Mouse (Mus musculus) heart, adult 2 months (tissue): ENCODE measurements around the gene Megf6. TPM values are rescaled to one million over a fixed set of nuclear protein-coding genes. Genes with fewer than 3 reads are reported as not detected.

ENCODE experiments used
- DNase-seq, 2 experiments: peaks; one replicate each; pipeline ENCODE4 v3.0.0; 2021
- H3K27ac ChIP-seq: fragments of 200-600 bp; 2 replicates; pipeline ENCODE4 v1.8.1; 2022
- H3K27me3 ChIP-seq: fragments of 200-500 bp; 2 replicates; pipeline ENCODE4 v1.6.1; 2012; ENCODE audit warnings: mild to moderate bottlenecking, low read length, inconsistent platforms, mixed read lengths; ENCODE audit not compliant: control insufficient read depth, insufficient read depth
- H3K36me3 ChIP-seq: fragments of 200-500 bp; 2 replicates; pipeline ENCODE4 v1.6.1; 2012; ENCODE audit warnings: low read length, inconsistent platforms; ENCODE audit not compliant: control insufficient read depth, insufficient read depth
- H3K4me1 ChIP-seq: fragments of 200-500 bp; 2 replicates; pipeline ENCODE4 v1.6.1; 2011; ENCODE audit warnings: low read length; ENCODE audit not compliant: control insufficient read depth, insufficient read depth
- H3K4me3 ChIP-seq: fragments of 200-600 bp; 2 replicates; pipeline ENCODE4 v1.8.1; 2022
- H3K79me2 ChIP-seq: fragments of 200-500 bp; replicated peaks from 2 replicates; pipeline ENCODE4 v1.6.1; 2012; ENCODE audit warnings: mild to moderate bottlenecking, inconsistent platforms, low read length, moderate library complexity, mixed read lengths; ENCODE audit not compliant: control insufficient read depth, insufficient read depth
- H3K9ac ChIP-seq: fragments of 200-500 bp; 2 replicates; pipeline ENCODE4 v1.6.1; 2012; ENCODE audit warnings: low read depth, mild to moderate bottlenecking, control low read depth, inconsistent platforms, low read length, mixed read lengths
- CTCF ChIP-seq: fragments of 200-600 bp; IDR thresholded peaks from 2 replicates; pipeline ENCODE4 v1.8.1; 2022; ENCODE audit warnings: antibody characterized with exemption, mild to moderate bottlenecking, moderate library complexity
- EP300 ChIP-seq: fragments of 200-500 bp; IDR thresholded peaks from 2 replicates; pipeline ENCODE4 v1.6.1; 2011; ENCODE audit warnings: low read depth, low read length, control low read depth; ENCODE audit not compliant: insufficient read depth
- POLR2A ChIP-seq: fragments of 200-500 bp; IDR thresholded peaks from 2 replicates; pipeline ENCODE4 v1.6.1; 2011; ENCODE audit warnings: mild to moderate bottlenecking, low read depth, low read length, control low read depth; ENCODE audit not compliant: insufficient read depth
- WGBS: fragments of 180-500 bp; shearing (Covaris S2); methylation state at CpG from one replicate; pipeline ENCODE4 v1.1.7; 2018; 5-methylcytosine and 5-hydroxymethylcytosine counted together
- intact Hi-C: fragments of 180-260 bp; cut with DNase I; formaldehyde crosslinking; loops from one replicate; pipeline ENCODE4 v1.15.1; 2025
- polyA plus RNA-seq: library from polyadenylated mRNA; depleted of rRNA; stranded (reverse); fragments of >200 nt; gene quantifications from 2 replicates; pipeline ENCODE4 v1.2.3, GENCODE M21; 2012
- total RNA-seq, 2 experiments: library from RNA; stranded (reverse); gene quantifications; 2 replicates each; pipeline ENCODE4 v1.2.3; 2021

Megf6 gene
- total and polyA plus RNA-seq, 3 experiments = 4.1 to 4.9 (median 4.3) TPM

DNA sequence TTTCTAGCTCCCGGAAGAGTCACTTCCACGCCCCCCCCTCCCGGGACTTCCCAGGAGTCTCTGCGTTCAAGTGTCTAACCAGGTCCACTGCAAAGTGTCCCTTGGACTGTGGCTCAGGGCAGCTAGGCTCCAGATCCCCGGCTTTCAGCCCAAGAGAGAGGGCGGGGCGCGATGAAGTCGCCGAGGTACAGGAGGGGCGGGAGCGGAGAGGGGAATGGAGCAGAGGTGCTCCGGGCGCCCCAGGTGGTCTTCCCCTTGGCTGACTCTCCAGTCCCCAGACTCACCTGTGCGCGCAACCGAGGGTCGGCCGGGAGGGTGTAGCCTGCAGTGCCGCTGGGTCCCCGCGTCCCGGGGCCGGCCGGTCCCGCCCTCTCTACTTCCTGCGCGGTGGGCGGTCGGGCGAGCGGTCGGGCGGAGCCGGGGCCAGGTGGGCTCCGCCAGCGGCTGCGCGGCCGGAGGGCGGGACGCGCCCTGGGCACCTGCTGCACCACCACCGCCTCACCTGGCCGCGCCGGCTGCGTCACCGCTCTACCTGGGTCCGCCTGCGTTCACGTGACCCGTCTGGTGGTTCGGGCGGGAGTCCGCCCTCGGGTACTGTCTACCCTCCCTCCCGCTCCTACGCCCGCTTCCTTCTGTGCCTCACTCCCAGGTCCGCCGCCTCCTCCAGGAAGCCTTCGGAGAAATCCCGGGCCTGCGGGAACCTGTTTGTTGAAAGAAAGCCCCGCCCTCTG is 129.2 kb downstream of the Megf6 start:
- no peak overlapping the region for H3K27ac ChIP-seq
- H3K27me3 ChIP-seq = peaks cover 5% of the 10 kb centered on the region
- H3K79me2 ChIP-seq = no peaks in the 10 kb centered on the region
- 2% methylated on average over 64 of the region's 66 CpGs for WGBS
- H3K4me1 ChIP-seq = peaks cover 1% of the 10 kb centered on the region; the same call in 1 of the 2 replicates
- TF ChIP-seq POLR2A (no peak), EP300 (no peak), CTCF (no peak)
- intact Hi-C loops = loop anchor here (2.0 kb wide), 1 partner anchor 235 kb away; no protein-coding TSS in a partner anchor
- DNase-seq = peak in 1 of 2 experiments; percentile 16
- H3K9ac ChIP-seq = peak overlapping the region; percentile 18
- no peaks in the 10 kb centered on the region for H3K36me3 ChIP-seq
- peak overlapping the region; percentile 41 for H3K4me3 ChIP-seq

- no peaks in the 10 kb centered on the region for H3K79me2 ChIP-seq
- 9% methylated on average over 7 of the region's 7 CpGs for WGBS
- H3K4me3 ChIP-seq = no peak within 1 kb of the TSS
- TF ChIP-seq CTCF (peak; percentile 82), EP300 (peak; percentile 69; the same call in 1 of the 2 replicates), POLR2A (no peak)
- no peak within 1 kb of the TSS for H3K9ac ChIP-seq
- H3K36me3 ChIP-seq = no peaks in the 10 kb centered on the region
- DNase-seq = peak; percentile 40 to 53
- no peak within 1 kb of the TSS for H3K27ac ChIP-seq
- H3K4me1 ChIP-seq = peaks cover 1% of the 10 kb centered on the region; the same call in 1 of the 2 replicates
- H3K27me3 ChIP-seq = peaks cover 5% of the 10 kb centered on the region
- intact Hi-C loops = loop anchor here (1.0 to 2.0 kb wide), 2 partner anchors 138 to 237 kb away; no protein-coding TSS in a partner anchor
Measured at GRCm38 (mm10) chr4:154301466-154301881, 130.9 kb downstream of the Megf6 start, which contains the start of gene Arhgef16. TSS of gene Arhgef16 (minus strand) at chr4:154301676.

DNA sequence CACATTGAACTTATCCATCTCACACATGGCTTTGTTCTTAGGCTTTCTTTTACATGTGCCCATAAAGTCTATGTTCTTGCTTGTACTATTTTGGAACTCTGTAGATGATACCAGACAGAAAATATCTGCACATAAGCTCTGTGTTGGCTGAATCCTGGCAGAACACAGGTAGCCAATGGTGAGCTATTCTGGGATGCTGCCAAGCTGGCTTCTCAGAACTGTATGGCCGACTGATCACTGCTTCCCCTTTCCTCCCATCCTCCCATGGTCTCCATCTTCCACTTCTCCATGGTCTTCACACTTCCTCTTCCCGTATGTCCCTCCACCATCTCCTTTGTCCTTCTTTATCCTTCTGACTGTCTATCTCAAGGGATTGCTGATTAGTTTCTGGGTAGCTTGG is 138.6 kb downstream of the Megf6 start:
- no peak for DNase-seq
- Histone ChIP-seq H3K36me3 (no peaks in the 10 kb centered on the region), H3K79me2 (no peaks in the 10 kb centered on the region), H3K27me3 (no peaks in the 10 kb centered on the region), H3K9ac (no peak overlapping the region), H3K4me1 (no peaks in the 10 kb centered on the region), H3K27ac (no peak overlapping the region), H3K4me3 (no peak overlapping the region)
- intact Hi-C loops = no loop called here
- TF ChIP-seq CTCF (no peak), POLR2A (no peak), EP300 (no peak)
- WGBS = 55% methylated on average over 2 of the region's 2 CpGs

- Histone ChIP-seq H3K36me3 (no peaks in the 10 kb centered on the region), H3K4me1 (no peaks in the 10 kb centered on the region), H3K79me2 (no peaks in the 10 kb centered on the region), H3K4me3 (no peak overlapping the region), H3K27me3 (no peaks in the 10 kb centered on the region), H3K9ac (no peak overlapping the region), H3K27ac (no peak overlapping the region)
- WGBS = 67% methylated on average over 9 of the region's 9 CpGs
- no peak for DNase-seq
- TF ChIP-seq POLR2A = no peak
- TF ChIP-seq CTCF = no peak
- TF ChIP-seq EP300 = no peak
- intact Hi-C loops = no loop called here
Measured at GRCm38 (mm10) chr4:154310576-154311262, 140.2 kb downstream of the Megf6 start.

GRCm38 (mm10) chr4:154312143-154312812 is 141.7 kb downstream of the Megf6 start:
- TF ChIP-seq POLR2A (no peak), CTCF (no peak), EP300 (no peak)
- WGBS = 91% methylated on average over 2 of the region's 2 CpGs

DNA sequence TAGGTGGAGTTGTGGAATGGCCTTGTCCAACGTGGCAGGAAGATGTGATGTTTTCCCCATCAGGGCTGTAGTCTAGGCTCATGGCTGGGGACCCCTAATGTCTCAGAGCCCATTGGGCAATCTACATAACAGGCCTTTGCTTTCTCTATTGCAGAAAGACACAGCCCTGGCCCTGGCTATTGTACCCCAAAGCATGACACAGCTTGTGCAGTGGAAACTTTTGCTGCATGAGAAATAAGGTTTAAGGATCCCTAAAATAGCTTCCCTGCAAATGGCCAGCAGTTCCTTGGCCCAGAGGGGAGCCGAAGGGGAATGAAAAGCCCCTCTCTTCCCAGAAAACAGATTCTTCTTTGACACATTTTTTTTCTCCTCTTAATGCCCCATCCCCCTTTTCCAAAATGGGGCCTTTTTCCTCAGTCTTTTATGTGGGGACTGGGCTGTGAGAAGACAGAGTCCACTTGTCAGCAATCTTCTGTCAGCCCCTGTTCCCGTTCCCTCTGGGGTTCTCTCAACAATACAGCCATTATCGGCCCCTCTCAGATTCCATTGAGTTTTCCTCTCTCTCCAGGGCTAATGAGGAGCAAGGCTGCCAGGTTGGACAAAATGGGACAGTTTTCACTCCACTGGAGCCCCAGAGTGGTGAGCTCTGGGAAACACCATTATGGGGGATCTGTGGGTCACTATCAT is 142.5 kb downstream of the Megf6 start:
- H3K4me1 ChIP-seq = no peaks in the 10 kb centered on the region
- H3K27me3 ChIP-seq = no peaks in the 10 kb centered on the region
- no peak overlapping the region for H3K4me3 ChIP-seq
- no peaks in the 10 kb centered on the region for H3K79me2 ChIP-seq
- H3K36me3 ChIP-seq = no peaks in the 10 kb centered on the region
- 43% methylated on average over 4 of the region's 4 CpGs for WGBS
- no peak overlapping the region for H3K9ac ChIP-seq
- no peak overlapping the region for H3K27ac ChIP-seq
- intact Hi-C loops = no loop called here
- no peak for DNase-seq
- no peak for TF ChIP-seq CTCF
- TF ChIP-seq POLR2A = no peak
- no peak for TF ChIP-seq EP300

More at GRCm38 (mm10) chr4:154312143-154312812, 141.7 kb downstream of the Megf6 start:
- no peak overlapping the region for H3K4me3 ChIP-seq
- DNase-seq = no peak
- no peak overlapping the region for H3K27ac ChIP-seq
- H3K79me2 ChIP-seq = no peaks in the 10 kb centered on the region
- intact Hi-C loops = no loop called here
- H3K27me3 ChIP-seq = no peaks in the 10 kb centered on the region
- H3K36me3 ChIP-seq = no peaks in the 10 kb centered on the region
- no peaks in the 10 kb centered on the region for H3K4me1 ChIP-seq
- H3K9ac ChIP-seq = no peak overlapping the region
